Mouse (Mus musculus): ENCODE data around the gene Slc9a1.

The Slc9a1 gene

GRCm38 (mm10) chr4:133375812-133376577, 6.5 kb downstream of the Slc9a1 start:
- peak; percentile 45 for DNase-seq

GRCm38 (mm10) chr4:133378236-133379045, 8.9 kb downstream of the Slc9a1 start:
- peak; percentile 45 for DNase-seq

GRCm38 (mm10) chr4:133379046-133379347, 9.5 kb downstream of the Slc9a1 start:
- DNase-seq: no peak

- DNase-seq: no peak
Observed at GRCm38 (mm10) chr4:133379861-133380260, 10.4 kb downstream of the Slc9a1 start.

- no peak for DNase-seq
Observed at GRCm38 (mm10) chr4:133380532-133380931, 11.0 kb downstream of the Slc9a1 start.

- DNase-seq: no peak
Observed at GRCm38 (mm10) chr4:133381141-133381540, 11.6 kb downstream of the Slc9a1 start.

- no peak for DNase-seq
Observed at GRCm38 (mm10) chr4:133386061-133386797, 16.7 kb downstream of the Slc9a1 start.

GRCm38 (mm10) chr4:133387053-133387452, 17.5 kb downstream of the Slc9a1 start:
- DNase-seq: no peak

GRCm38 (mm10) chr4:133388781-133389552, 19.5 kb downstream of the Slc9a1 start:
- DNase-seq: peak; percentile 35

GRCm38 (mm10) chr4:133390042-133390441, 20.5 kb downstream of the Slc9a1 start:
- no peak for DNase-seq

- no peak for DNase-seq
Observed at GRCm38 (mm10) chr4:133390585-133390984, 21.1 kb downstream of the Slc9a1 start.

- DNase-seq: peak; percentile 28
Observed at GRCm38 (mm10) chr4:133391185-133392040, 21.9 kb downstream of the Slc9a1 start.

GRCm38 (mm10) chr4:133394981-133395573, 25.6 kb downstream of the Slc9a1 start:
- no peak for DNase-seq

GRCm38 (mm10) chr4:133396079-133396478, 26.6 kb downstream of the Slc9a1 start:
- DNase-seq: no peak

GRCm38 (mm10) chr4:133397299-133397698, 27.8 kb downstream of the Slc9a1 start:
- no peak for DNase-seq

GRCm38 (mm10) chr4:133397961-133398360, 28.5 kb downstream of the Slc9a1 start:
- DNase-seq: no peak

GRCm38 (mm10) chr4:133398619-133399018, 29.1 kb downstream of the Slc9a1 start:
- DNase-seq: no peak

GRCm38 (mm10) chr4:133399509-133399908, 30.0 kb downstream of the Slc9a1 start:
- peak; percentile 3 for DNase-seq

GRCm38 (mm10) chr4:133400098-133400497, 30.6 kb downstream of the Slc9a1 start:
- no peak for DNase-seq

GRCm38 (mm10) chr4:133402011-133402410, 32.5 kb downstream of the Slc9a1 start:
- peak; percentile 7 for DNase-seq

- DNase-seq: peak; percentile 3
Observed at GRCm38 (mm10) chr4:133403611-133404228, 34.2 kb downstream of the Slc9a1 start.
